Mouse (Mus musculus) urinary bladder, postnatal 10 days (tissue): ENCODE data around the gene Nbeal2.

Experiments
- DNase-seq: peaks from one replicate; pipeline ENCODE4 v3.0.0; 2022; ENCODE audit warnings: low spot score

Gene Nbeal2

DNA sequence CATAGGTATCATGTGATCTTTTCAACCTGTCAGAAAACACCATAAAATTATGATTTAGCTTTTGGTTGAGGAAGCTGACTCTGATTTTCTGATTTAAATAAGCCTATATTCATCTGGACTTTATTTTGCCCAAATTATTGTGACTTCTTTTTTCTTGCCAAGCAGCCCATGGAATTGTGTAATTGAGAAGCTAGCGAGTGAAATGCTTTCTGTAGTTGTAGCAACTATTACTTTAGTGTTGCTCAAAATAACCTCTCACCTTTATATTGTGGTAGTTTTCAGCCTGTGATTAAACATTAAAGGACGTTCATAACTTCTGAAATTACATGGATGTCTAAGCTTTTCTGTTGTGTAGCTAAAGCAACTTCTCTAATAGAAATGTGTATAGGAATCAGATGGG, 71.8 kb downstream of the Nbeal2 start:
- DNase-seq, result no peak
